Mouse (Mus musculus) hindbrain, postnatal 0 days (tissue): ENCODE results near the gene Snx30. TPM values are rescaled to one million over a fixed set of nuclear protein-coding genes. Genes with fewer than 3 reads are reported as not detected.

ENCODE experiments used
- ATAC-seq: fragments of 200-750 bp; cut with Nextera tagmentation; 2 replicates; pipeline ENCODE4 v1.8.0; 2017; ENCODE audit warnings: mild to moderate bottlenecking, moderate TSS enrichment, moderate library complexity
- DNase-seq: peaks from one replicate; pipeline ENCODE4 v3.0.0-alpha.2; 2015; ENCODE audit warnings: low spot score
- H3K27ac ChIP-seq: fragments of 300-500 bp; sonication (generic); 2 replicates; pipeline ENCODE4 v1.5.1; 2014; ENCODE audit warnings: mild to moderate bottlenecking
- H3K27me3 ChIP-seq: fragments of 300-500 bp; sonication (generic); 2 replicates; pipeline ENCODE4 v1.6.1; 2014; ENCODE audit warnings: low read length, mixed read lengths; ENCODE audit not compliant: insufficient read depth
- H3K36me3 ChIP-seq: fragments of 300-500 bp; sonication (generic); 2 replicates; pipeline ENCODE4 v1.6.1; 2014; ENCODE audit warnings: low read length, mixed read lengths; ENCODE audit not compliant: insufficient read depth
- H3K4me1 ChIP-seq: fragments of 300-500 bp; sonication (generic); 2 replicates; pipeline ENCODE4 v1.6.1; 2014; ENCODE audit warnings: antibody characterized with exemption, low read length, mixed read lengths; ENCODE audit not compliant: insufficient read depth
- H3K4me2 ChIP-seq: fragments of 300-500 bp; sonication (generic); 2 replicates; pipeline ENCODE4 v1.6.1; 2014; ENCODE audit warnings: low read depth, mild to moderate bottlenecking, low read length, moderate library complexity, mixed read lengths
- H3K4me3 ChIP-seq: fragments of 300-500 bp; sonication (generic); 2 replicates; pipeline ENCODE4 v1.5.1; 2014; ENCODE audit warnings: low read length
- H3K9ac ChIP-seq: fragments of 300-500 bp; sonication (generic); replicated peaks from 2 replicates; pipeline ENCODE4 v1.6.1; 2014; ENCODE audit warnings: mild to moderate bottlenecking, low read length, moderate library complexity, mixed read lengths
- H3K9me3 ChIP-seq: fragments of 300-500 bp; sonication (generic); 2 replicates; pipeline ENCODE4 v1.6.1; 2016; ENCODE audit warnings: low read length, mixed read lengths
- CTCF ChIP-seq: IDR thresholded peaks from 2 replicates; pipeline ENCODE4 v1.5.1; 2016; ENCODE audit warnings: antibody characterized with exemption, control low read depth, low read depth
- whole genome bisulfite sequencing: fragments of 180-500 bp; shearing (Covaris S2); extraction: QIAGEN DNeasy Blood & Tissue Kit; methylation state at CpG from one replicate; pipeline ENCODE4 v1.1.7; 2014; 5-methylcytosine and 5-hydroxymethylcytosine counted together
- polyA plus RNA-seq: library from polyadenylated mRNA; unstranded; fragments of >200 nt; fragmentation: Nextera tagmentation; extraction: Ambion mirVana; gene quantifications from 2 replicates; pipeline ENCODE4 v1.2.1, GENCODE M21; 2015
- total RNA-seq: library from RNA; depleted of rRNA; stranded (reverse); fragments of >200 nt; gene quantifications from 2 replicates; pipeline ENCODE4 v1.2.3, GENCODE M21; 2014

Gene Snx30
- total and polyA plus RNA-seq, 2 experiments from 2014 or later: 15.8 to 31.2 TPM

GRCm38 (mm10) chr4:59804754-59805153 is 886 bp upstream of the Snx30 start:
- 65% methylated on average over 1 of the region's 1 CpGs for WGBS
- Histone ChIP-seq H3K9me3 (no peaks in the 10 kb centered on the region), H3K9ac (peak overlapping the region; percentile 86), H3K36me3 (no peaks in the 10 kb centered on the region), H3K4me2 (peak overlapping the region; percentile 77), H3K4me1 (peaks cover 9% of the 10 kb centered on the region; the same call in 1 of the 2 replicates), H3K27me3 (no peaks in the 10 kb centered on the region), H3K4me3 (peak overlapping the region; percentile 75), H3K27ac (peak overlapping the region; percentile 72; the same call in 1 of the 2 replicates)
- TF ChIP-seq CTCF: no peak
- ATAC-seq (no peak), DNase-seq (no peak)

GRCm38 (mm10) chr4:59805968-59806878 is 583 bp downstream of the Snx30 start:
- Histone ChIP-seq H3K27me3 (no peaks in the 10 kb centered on the region), H3K36me3 (no peaks in the 10 kb centered on the region), H3K27ac (peak overlapping the region; percentile 72), H3K9me3 (no peaks in the 10 kb centered on the region), H3K4me3 (peak overlapping the region; percentile 75), H3K4me2 (peak overlapping the region; percentile 77), H3K4me1 (peaks cover 9% of the 10 kb centered on the region; the same call in 1 of the 2 replicates), H3K9ac (peak overlapping the region; percentile 86)
- no peak for TF ChIP-seq CTCF
- 1% methylated on average over 56 of the region's 58 CpGs for WGBS
- peak; percentile 51 for DNase-seq
- ATAC-seq: peak; percentile 50

GRCm38 (mm10) chr4:59806879-59807195 is 1.2 kb downstream of the Snx30 start:
- 4% methylated on average over 9 of the region's 9 CpGs for WGBS

GRCm38 (mm10) chr4:59807521-59807920 is 1.9 kb downstream of the Snx30 start:
- Histone ChIP-seq H3K9ac (no peak overlapping the region), H3K4me1 (peaks cover 9% of the 10 kb centered on the region; the same call in 1 of the 2 replicates), H3K27ac (no peak overlapping the region), H3K36me3 (no peaks in the 10 kb centered on the region), H3K4me3 (peak overlapping the region; percentile 75; the same call in 1 of the 2 replicates), H3K9me3 (no peaks in the 10 kb centered on the region), H3K4me2 (peak overlapping the region; percentile 77), H3K27me3 (no peaks in the 10 kb centered on the region)
- 48% methylated on average over 2 of the region's 2 CpGs for whole genome bisulfite sequencing
- ATAC-seq (no peak), DNase-seq (no peak)
- TF ChIP-seq CTCF: no peak

More at GRCm38 (mm10) chr4:59806879-59807195, 1.2 kb downstream of the Snx30 start:
- Histone ChIP-seq H3K4me2 (peak overlapping the region; percentile 77), H3K4me1 (peaks cover 9% of the 10 kb centered on the region; the same call in 1 of the 2 replicates), H3K36me3 (no peaks in the 10 kb centered on the region), H3K27ac (peak overlapping the region; percentile 72), H3K9ac (peak overlapping the region; percentile 86), H3K9me3 (no peaks in the 10 kb centered on the region), H3K27me3 (no peaks in the 10 kb centered on the region), H3K4me3 (peak overlapping the region; percentile 75)
- DNase-seq (no peak), ATAC-seq (no peak)
- TF ChIP-seq CTCF: no peak

GRCm38 (mm10) chr4:59808396-59808795 is 2.8 kb downstream of the Snx30 start:
- H3K4me1 ChIP-seq: peaks cover 9% of the 10 kb centered on the region; the same call in 1 of the 2 replicates
- H3K4me2 ChIP-seq: no peak overlapping the region
- no peaks in the 10 kb centered on the region for H3K27me3 ChIP-seq
- peak; percentile 46; the same call in 1 of the 2 replicates for TF ChIP-seq CTCF
- DNase-seq (peak; percentile 23), ATAC-seq (no peak)
- H3K27ac ChIP-seq: no peak overlapping the region
- H3K9ac ChIP-seq: no peak overlapping the region
- H3K4me3 ChIP-seq: no peak overlapping the region
- H3K9me3 ChIP-seq: no peaks in the 10 kb centered on the region
- H3K36me3 ChIP-seq: no peaks in the 10 kb centered on the region
- 68% methylated on average over 5 of the region's 5 CpGs for WGBS

- DNase-seq (no peak), ATAC-seq (no peak)
- Histone ChIP-seq H3K27ac (no peak overlapping the region), H3K27me3 (no peaks in the 10 kb centered on the region), H3K4me1 (0 out of 2 replicates have a peak, but pooled peaks cover 3% of the 10 kb centered on the region), H3K36me3 (no peaks in the 10 kb centered on the region), H3K9me3 (no peaks in the 10 kb centered on the region), H3K4me2 (no peak overlapping the region), H3K9ac (no peak overlapping the region), H3K4me3 (no peak overlapping the region)
- 86% methylated on average over 7 of the region's 7 CpGs for WGBS
- no peak for TF ChIP-seq CTCF
Observed at GRCm38 (mm10) chr4:59814094-59814493, 8.5 kb downstream of the Snx30 start.
